In the genomic region with DNA sequence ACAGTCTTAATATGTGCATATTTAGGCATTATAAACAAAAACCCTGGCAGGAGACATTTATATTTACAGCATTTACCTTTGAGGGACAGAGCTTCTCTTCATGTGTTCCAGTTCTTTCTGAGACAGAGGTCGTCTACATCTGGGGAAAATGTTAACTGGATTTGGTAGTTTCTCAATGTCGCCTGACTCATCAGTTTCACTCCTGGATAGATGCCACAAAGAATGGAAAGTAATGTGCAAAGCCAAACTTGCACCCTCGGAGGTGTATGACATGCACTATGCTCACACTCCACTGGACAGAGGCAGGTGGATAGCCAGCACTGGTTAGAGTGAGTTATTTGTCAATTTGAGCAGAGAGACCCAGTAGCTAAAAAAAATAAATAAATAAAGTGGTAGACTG, we compare ENCODE assay signal across 23 mouse cellular contexts. TPM values are rescaled to one million over a fixed set of nuclear protein-coding genes. Genes with fewer than 3 reads are reported as not detected.
"Had no signal": no experiment of that assay in that cellular context is flagged by ENCODE, and none has a peak within 500 bp of the region (broad histone marks: within the 10 kb centered on the region; RNA-seq: fewer than 3 reads in every experiment).

No protein-coding gene starts in this region.

- H3K4me3 ChIP-seq: layer of hippocampus, adult 2 months; limb, embryonic 10.5 days; limb, embryonic 13.5 days; midbrain, embryonic 12.5 days; midbrain, embryonic 15.5 days; neural tube, embryonic 12.5 days; neural tube, embryonic 15.5 days had no signal

- ATAC-seq: liver, postnatal 0 days; lung, postnatal 0 days; midbrain, embryonic 15.5 days had no signal

- H3K4me2 ChIP-seq: limb, embryonic 13.5 days; liver, embryonic 11.5 days; lung, embryonic 14.5 days; midbrain, embryonic 12.5 days; midbrain, embryonic 15.5 days; neural tube, embryonic 12.5 days; neural tube, embryonic 15.5 days had no signal

- DNase-seq: kidney, postnatal 25 days; layer of hippocampus, adult 9-11 months; liver, postnatal 0 days; lung, embryonic 14.5 days; right cerebral cortex, adult 18-20 months; right cerebral cortex, postnatal 14 days; right cerebral cortex, postnatal 4 days; thymus, adult 2 months; thymus, postnatal 14 days; thymus, postnatal 4 days had no signal

- H3K9me3 ChIP-seq: limb, embryonic 10.5 days; limb, embryonic 13.5 days; midbrain, embryonic 12.5 days; midbrain, embryonic 15.5 days; neural tube, embryonic 12.5 days; neural tube, embryonic 15.5 days had no signal

- H3K36me3 ChIP-seq: limb, embryonic 10.5 days; limb, embryonic 13.5 days; midbrain, embryonic 12.5 days; midbrain, embryonic 15.5 days; neural tube, embryonic 12.5 days; neural tube, embryonic 15.5 days had no signal

- H3K9ac ChIP-seq: limb, embryonic 13.5 days; liver, embryonic 14.5 days; liver, postnatal 0 days; lung, embryonic 14.5 days; midbrain, embryonic 12.5 days; midbrain, embryonic 15.5 days; neural tube, embryonic 12.5 days; neural tube, embryonic 15.5 days had no signal

- H3K27me3 ChIP-seq: midbrain, embryonic 15.5 days had no signal

- H3K27ac ChIP-seq: kidney, postnatal 0 days; layer of hippocampus, adult 2 months; limb, embryonic 10.5 days; limb, embryonic 13.5 days; liver, embryonic 14.5 days; macrophage; midbrain, embryonic 12.5 days; midbrain, embryonic 15.5 days; neural tube, embryonic 12.5 days; neural tube, embryonic 15.5 days; stomach, postnatal 0 days had no signal

- H3K4me1 ChIP-seq: midbrain, embryonic 12.5 days; midbrain, embryonic 15.5 days; neural tube, embryonic 12.5 days; neural tube, embryonic 15.5 days had no signal

RNA-seq across cellular contexts. Expression of a gene that starts 21.2 kb away (rescaled TPM):
- polyA plus RNA-seq: liver, postnatal 0 days; macrophage had no signal
